Mouse (Mus musculus) kidney, adult 2 months (tissue): Measurements from ENCODE around the gene Plac8. TPM values are rescaled to one million over a fixed set of nuclear protein-coding genes. Genes with fewer than 3 reads are reported as not detected.

ENCODE experiments used
- DNase-seq: peaks from one replicate; pipeline ENCODE4 v3.0.0; 2021
- H3K27ac ChIP-seq: fragments of 200-500 bp; 2 replicates; pipeline ENCODE4 v1.5.1; 2012; ENCODE audit warnings: low read depth, low read length, control low read depth, inconsistent platforms; ENCODE audit not compliant: insufficient read depth
- H3K27me3 ChIP-seq: fragments of 200-500 bp; replicated peaks from 2 replicates; pipeline ENCODE4 v1.6.1; 2012; ENCODE audit warnings: mild to moderate bottlenecking, moderate library complexity, low read length, inconsistent platforms; ENCODE audit not compliant: control insufficient read depth, insufficient read depth
- H3K36me3 ChIP-seq: fragments of 200-500 bp; 2 replicates; pipeline ENCODE4 v1.6.1; 2012; ENCODE audit warnings: mild to moderate bottlenecking, moderate library complexity, low read length, inconsistent platforms; ENCODE audit not compliant: control insufficient read depth, insufficient read depth
- H3K4me1 ChIP-seq: fragments of 200-500 bp; 2 replicates; pipeline ENCODE4 v1.6.1; 2011; ENCODE audit warnings: low read length; ENCODE audit not compliant: control insufficient read depth, insufficient read depth
- H3K4me3 ChIP-seq: fragments of 200-500 bp; 2 replicates; pipeline ENCODE4 v1.5.1; 2011; ENCODE audit warnings: mild to moderate bottlenecking, low read depth, low read length, control low read depth; ENCODE audit not compliant: insufficient read depth
- CTCF ChIP-seq: fragments of 200-500 bp; conservative IDR thresholded peaks from 2 replicates; pipeline ENCODE4 v1.5.1; 2011; ENCODE audit warnings: low read depth, mild to moderate bottlenecking, control low read depth, low read length, moderate library complexity, mixed read lengths; ENCODE audit not compliant: insufficient read depth, insufficient read length
- POLR2A ChIP-seq: fragments of 200-500 bp; IDR thresholded peaks from one replicate; pipeline ENCODE4 v1.6.1; 2011; ENCODE audit warnings: low read depth, low read length, control low read depth
- WGBS: fragments of 180-500 bp; shearing (Covaris S2); methylation state at CpG from one replicate; pipeline ENCODE4 v1.1.7; 2018; 5-methylcytosine and 5-hydroxymethylcytosine counted together
- polyA plus RNA-seq: library from polyadenylated mRNA; depleted of rRNA; stranded (reverse); fragments of >200 nt; gene quantifications from 2 replicates; pipeline ENCODE4 v1.2.3, GENCODE M21; 2012

The Plac8 gene
- polyA plus RNA-seq, 1 experiment: 60.0 TPM

DNA sequence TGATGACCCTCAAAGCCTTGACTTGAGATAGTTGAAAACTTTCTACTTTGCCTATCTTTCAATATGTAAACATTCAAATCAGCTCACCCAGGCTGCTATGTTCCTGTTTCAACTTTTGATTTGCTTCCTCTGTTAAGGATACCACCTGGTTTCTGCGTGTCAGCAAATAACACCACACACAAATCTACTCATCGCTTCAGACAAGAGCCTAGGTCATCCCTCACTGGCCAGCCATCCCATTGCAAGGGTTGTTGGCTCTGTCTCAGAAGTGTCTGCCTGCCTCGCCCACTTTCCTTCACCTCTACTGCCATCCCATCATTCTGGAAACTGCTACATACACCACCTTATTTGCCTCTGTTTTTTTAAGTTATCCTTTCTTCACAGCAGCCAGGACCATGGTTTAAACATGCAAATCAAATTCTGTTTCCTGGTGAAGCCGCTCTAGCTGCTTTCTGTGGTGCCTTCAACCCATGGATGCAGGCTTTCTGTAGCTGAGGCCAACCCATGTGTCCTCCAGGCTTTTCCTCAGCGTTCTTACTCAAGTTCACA, 6.9 kb upstream of the Plac8 start:
- DNase-seq: no peak
- Histone ChIP-seq H3K4me1 (peaks cover 2% of the 10 kb centered on the region; the same call in 1 of the 2 replicates), H3K27me3 (no peaks in the 10 kb centered on the region), H3K27ac (no peak overlapping the region), H3K4me3 (no peak overlapping the region), H3K36me3 (no peaks in the 10 kb centered on the region)
- 87% methylated on average over 5 of the region's 5 CpGs for WGBS
- TF ChIP-seq POLR2A (no peak), CTCF (no peak)

DNA sequence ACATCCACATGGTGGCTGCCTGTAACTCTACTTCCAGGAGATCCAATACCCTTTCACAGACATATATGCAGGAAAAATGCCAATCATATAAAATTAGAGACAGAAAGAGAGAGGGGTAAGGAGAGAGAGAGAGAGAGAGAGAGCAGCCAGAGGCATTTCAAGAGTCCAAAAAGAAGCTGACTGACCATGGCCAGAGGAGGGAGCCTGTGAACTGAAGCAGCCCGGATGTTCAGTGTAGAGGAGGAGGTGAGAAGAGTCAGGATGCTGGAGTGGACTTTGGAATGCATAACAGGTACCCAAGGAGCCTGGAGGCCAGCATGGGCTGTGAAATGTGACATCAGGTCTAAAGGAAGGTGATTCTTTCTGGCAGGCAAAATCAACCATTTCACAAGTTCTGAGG, 2.7 kb upstream of the Plac8 start:
- peak; percentile 45 for DNase-seq
- 50% methylated on average over 1 of the region's 1 CpGs for WGBS
- no peaks in the 10 kb centered on the region for H3K27me3 ChIP-seq

DNA sequence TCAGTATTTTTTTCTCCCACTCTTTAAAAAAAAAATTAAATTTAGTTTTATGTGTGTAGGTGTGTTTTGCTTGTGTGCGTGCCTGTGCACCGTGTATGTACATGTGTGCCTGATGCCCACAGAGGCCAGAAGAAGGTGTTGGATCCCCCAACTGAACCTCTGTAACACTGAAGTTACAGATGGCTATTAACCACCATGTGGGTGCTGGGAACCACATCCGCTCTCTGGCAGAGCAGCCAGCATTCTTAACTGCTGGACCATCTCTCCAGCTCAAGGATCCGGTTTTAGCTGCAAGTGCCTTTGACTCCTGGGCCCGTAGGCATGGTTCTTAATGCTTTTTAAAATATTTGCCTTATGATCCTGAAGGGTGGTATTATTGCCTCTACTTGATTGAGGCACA, 1.2 kb upstream of the Plac8 start:
- Histone ChIP-seq H3K36me3 (no peaks in the 10 kb centered on the region), H3K27ac (no peak overlapping the region), H3K27me3 (no peaks in the 10 kb centered on the region), H3K4me3 (no peak overlapping the region), H3K4me1 (no peaks in the 10 kb centered on the region)
- no peak for TF ChIP-seq CTCF
- no peak for TF ChIP-seq POLR2A
- no peak for DNase-seq
- 87% methylated on average over 5 of the region's 5 CpGs for WGBS

More for the DNA sequence above, 2.7 kb upstream of the Plac8 start:
- H3K4me3 ChIP-seq: no peak overlapping the region
- no peak overlapping the region for H3K27ac ChIP-seq
- H3K36me3 ChIP-seq: no peaks in the 10 kb centered on the region
- TF ChIP-seq POLR2A: no peak
- TF ChIP-seq CTCF: peak; percentile 27; the same call in 1 of the 2 replicates
- no peaks in the 10 kb centered on the region for H3K4me1 ChIP-seq

DNA sequence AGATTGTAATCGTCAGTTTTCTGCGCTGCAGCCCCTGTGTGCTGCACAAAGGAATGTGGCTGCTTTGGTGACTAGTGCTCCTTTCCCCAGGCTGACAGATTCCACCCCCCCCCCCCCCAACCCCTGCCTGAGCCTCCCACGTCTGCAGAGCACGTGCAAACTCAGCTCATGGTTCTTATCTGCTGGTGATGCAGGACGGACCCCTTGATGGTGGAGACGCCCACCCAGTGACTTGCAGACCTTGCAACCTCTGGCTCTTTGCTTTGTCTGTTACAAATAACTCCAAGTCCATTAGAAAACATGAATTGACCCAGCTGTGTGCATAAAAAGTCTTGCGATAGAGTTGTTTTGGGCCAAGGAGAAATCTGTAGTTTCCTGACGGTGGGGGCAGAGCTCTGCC, 1.3 kb downstream of the Plac8 start:
- no peak for DNase-seq
- Histone ChIP-seq H3K27me3 (no peaks in the 10 kb centered on the region), H3K4me3 (peak overlapping the region; percentile 49; the same call in 1 of the 2 replicates), H3K36me3 (no peaks in the 10 kb centered on the region), H3K27ac (peak overlapping the region; percentile 35; the same call in 1 of the 2 replicates), H3K4me1 (peaks cover 6% of the 10 kb centered on the region; the same call in 1 of the 2 replicates)
- 29% methylated on average over 8 of the region's 8 CpGs for WGBS
- TF ChIP-seq CTCF: no peak
- TF ChIP-seq POLR2A: no peak

DNA sequence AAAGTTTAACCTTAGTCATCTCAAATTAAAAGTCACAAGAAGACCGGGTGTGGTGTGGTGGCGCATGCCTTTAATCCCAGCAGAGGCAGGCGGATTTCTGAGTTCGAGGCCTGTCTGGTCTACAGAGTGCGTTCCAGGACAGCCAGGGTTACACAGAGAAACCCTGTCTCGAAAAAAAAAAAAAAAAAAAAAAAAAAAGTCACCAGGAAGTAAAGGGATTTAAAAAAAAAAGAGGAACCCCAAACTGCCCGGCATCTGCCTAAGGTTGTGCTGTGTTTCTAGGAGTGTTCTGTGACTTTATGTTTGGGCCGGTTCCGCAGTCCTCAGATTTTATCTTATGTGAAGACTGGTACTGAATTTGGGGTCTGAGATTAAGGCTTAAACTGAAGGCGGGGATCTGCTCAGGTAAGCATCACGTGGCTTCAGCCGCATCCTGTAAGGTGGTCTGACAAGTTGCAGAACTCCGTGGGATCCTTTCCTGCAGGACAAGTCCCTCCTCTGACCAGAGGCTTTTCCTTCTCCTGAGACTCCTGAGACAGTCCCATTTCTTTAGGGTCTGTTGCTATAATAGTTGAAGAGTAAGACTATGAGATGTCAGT, 1.9 kb downstream of the Plac8 start:
- Histone ChIP-seq H3K4me1 (peaks cover 6% of the 10 kb centered on the region; the same call in 1 of the 2 replicates), H3K27me3 (no peaks in the 10 kb centered on the region), H3K4me3 (peak overlapping the region; percentile 32; the same call in 1 of the 2 replicates), H3K27ac (peak overlapping the region; percentile 52; the same call in 1 of the 2 replicates), H3K36me3 (no peaks in the 10 kb centered on the region)
- no peak for DNase-seq
- WGBS: 63% methylated on average over 13 of the region's 13 CpGs
- TF ChIP-seq POLR2A (no peak), CTCF (no peak)

DNA sequence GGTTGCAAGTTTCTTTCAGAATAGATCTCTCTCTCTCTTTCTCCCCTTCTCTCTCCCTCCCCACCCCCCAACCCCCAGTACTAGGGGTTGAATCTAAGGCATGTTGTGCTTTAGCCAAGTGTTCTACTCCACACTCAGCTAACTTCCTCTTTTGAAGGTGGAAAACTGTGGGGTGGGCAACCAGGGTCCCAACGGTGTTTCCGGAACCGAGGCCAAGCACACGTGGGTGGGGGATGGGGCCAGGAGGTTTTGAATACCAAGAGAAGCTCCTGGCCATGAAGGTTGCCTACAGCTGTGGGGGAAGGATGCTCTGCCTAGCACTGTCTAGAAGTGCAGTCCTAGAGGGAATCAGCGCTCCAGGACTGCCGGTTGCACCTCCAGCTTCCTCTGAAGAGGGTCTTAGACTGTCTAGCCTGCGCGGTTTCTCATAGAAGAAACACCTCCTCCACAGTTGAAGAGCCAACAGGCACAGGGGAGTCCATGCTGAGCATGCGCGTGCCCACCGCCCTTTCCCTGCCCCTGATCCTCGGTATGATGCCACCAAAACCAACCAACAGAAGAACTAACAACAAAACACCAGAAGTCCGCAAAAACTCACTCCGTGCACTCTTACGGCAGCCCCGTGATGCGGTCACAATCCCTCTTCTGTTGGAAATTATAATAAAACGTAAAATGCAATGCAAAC, 2.7 kb downstream of the Plac8 start:
- Histone ChIP-seq H3K4me1 (peaks cover 6% of the 10 kb centered on the region; the same call in 1 of the 2 replicates), H3K4me3 (no peak overlapping the region), H3K27ac (no peak overlapping the region), H3K36me3 (no peaks in the 10 kb centered on the region), H3K27me3 (no peaks in the 10 kb centered on the region)
- no peak for DNase-seq
- no peak for TF ChIP-seq POLR2A
- 81% methylated on average over 18 of the region's 18 CpGs for WGBS

DNA sequence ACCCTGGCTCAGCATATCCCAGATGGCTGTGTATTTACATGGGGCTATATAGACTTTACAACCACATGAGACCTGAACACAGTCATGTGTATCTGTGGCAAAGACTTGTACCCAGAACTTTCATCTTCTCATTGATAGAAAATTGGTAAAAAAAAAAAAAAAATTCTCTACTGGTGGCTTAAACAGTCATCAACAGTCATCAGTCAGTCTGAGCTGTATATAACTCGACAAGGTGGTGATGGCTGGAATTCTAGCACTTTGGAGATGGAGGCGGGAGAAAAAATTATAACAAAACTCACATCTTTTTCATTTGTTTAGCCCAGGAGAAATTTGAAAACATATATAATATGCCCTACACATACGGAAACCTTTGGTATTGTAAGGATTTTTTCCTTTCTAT, 3.2 kb downstream of the Plac8 start:
- Histone ChIP-seq H3K27ac (no peak overlapping the region), H3K36me3 (no peaks in the 10 kb centered on the region), H3K4me1 (peaks cover 6% of the 10 kb centered on the region; the same call in 1 of the 2 replicates), H3K4me3 (no peak overlapping the region), H3K27me3 (no peaks in the 10 kb centered on the region)
- no peak for TF ChIP-seq POLR2A
- no peak for TF ChIP-seq CTCF
- WGBS: 91% methylated on average over 3 of the region's 3 CpGs
- DNase-seq: no peak
